Mouse (Mus musculus) layer of hippocampus, adult 11-12 months (tissue): ENCODE data around the gene Arl8a.
"Not testable (repeated sequence)": the region's sequence is repeated elsewhere in the genome, so short reads cannot be mapped to it uniquely, and the experiment has no call there.

Source experiments
- DNase-seq: peaks from one replicate; pipeline ENCODE4 v3.0.0; 2022; ENCODE audit warnings: low spot score

The Arl8a gene

DNA sequence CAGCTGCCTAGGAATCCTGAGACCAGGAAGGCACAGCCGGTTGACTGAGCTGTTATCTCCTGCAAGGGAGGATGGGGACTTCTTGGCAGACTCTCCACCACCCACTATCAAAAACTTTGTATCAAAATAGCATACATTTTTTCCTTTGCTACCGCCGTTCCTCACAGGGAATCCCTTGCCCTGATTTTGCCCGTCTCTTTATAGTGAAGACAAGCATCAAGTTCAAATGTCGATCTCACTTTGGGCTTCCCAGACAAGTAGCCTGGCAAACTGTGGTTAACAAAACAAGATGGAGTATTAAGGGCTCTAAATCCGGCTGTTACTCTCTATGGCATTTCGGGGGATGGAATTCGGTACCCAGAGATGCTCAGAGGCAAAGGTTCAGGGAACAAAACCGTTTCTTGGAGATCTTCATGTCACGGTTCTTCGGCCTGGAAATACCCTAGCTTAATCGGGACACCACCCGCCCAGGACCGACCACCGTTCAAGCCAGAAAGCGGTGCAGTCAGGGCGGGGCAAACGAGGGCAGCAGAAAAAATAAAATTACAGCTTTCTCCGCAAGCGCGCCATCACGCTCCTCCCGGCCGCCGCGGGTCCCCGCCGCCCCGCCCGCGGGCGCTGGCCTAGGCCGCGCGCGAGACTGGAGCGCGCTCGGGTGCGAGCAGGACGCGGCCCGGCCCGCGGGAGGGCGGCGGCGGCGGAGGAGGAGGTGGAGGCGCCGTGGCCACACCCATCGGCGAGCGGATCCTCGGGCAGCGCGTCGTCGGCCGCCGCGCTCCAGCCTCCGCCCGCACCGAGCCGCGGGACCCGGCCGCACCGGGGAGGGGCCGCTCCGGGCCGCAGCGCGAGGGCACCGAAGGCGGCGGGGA lies at the start of gene Arl8a:
Gene Arl8a, plus strand, starts transcription at position 748 of the 869 bp plus-strand sequence.
- peak; percentile 85 for DNase-seq

DNA sequence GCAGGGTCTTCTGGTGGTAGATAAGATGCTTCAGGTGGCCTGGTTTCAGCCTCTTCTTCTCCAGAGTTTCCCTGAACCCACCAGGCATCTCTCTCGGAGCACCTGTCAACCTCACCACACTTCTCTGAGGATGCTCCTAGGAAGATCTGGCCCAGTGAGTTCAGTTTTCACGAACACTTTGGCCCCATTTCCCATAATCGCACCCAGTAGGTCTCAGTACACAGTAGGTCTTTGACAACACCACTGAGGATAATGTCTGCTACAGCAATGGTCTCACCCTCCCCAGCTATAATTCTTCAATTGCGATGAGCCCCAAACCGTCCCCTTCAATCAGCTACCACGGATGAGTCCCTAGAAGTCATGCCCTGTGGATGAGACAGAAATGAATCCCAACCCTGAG lies 49.2 kb upstream of the Arl8a start:
- DNase-seq: no peak

DNA sequence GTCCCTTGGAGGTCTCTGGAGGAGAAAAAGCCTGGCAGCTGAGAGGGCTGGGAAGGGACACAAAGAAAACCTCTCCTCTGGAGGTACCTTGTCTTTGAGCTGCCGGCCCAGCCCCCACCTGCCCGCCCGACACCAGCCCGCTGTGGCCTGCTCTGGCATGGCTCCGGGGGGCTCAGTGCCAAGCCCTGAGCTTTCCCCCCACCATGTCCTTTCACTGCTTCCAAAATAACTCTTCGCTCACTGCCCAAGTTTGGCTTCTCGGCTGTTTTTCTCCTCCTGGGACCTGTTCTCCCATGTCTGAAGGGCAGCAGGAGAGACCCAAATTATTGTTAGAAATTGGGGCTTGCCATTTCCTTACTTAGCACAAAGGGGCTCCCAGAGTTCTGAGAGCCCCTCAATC lies 48.2 kb upstream of the Arl8a start:
- DNase-seq: no peak

DNA sequence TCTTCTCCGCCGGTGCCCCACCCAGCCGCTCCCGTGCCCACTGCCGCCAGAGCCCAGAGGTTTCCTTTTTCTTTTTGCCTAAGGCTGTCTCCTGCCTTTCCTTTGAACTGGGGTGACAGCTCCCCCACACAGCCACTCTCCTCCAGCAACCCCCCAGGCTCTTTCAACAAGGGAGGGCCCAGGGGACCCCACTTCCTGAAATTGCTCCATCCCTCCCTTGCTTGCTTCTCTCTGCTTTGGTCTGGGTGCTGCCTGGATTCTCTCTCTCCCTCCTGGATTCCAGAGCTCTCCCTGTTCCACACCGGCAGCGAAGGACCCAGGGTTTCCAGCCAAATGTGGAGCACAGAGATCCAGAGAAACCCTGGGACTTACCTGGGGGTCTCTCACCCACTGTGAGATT lies 46.2 kb upstream of the Arl8a start:
- DNase-seq: no peak

DNA sequence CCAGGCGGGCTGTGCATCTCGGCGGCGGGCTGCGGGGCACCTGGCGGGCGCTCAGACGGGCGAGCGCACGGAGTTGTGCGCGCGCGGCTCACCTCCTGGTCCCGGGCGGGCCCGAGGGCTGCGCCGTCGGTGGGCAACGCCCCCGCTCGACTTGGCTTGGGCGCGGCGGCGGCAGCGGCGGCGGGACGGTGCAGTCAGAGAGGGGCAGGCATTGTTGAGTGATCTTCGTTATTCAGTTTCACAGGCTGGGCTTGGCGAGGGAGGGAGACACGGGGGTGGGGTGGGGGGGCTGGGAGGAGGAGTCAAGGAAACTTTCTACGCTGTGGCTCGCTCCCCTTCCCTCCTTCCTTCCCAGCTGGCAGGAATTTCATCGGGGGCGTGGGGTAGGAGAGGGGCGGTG lies 41.5 kb upstream of the Arl8a start, which contains the start of gene Lgr6:
Gene Lgr6, minus strand, starts transcription at position 153 of the 400 bp plus-strand sequence.
- DNase-seq: no peak

DNA sequence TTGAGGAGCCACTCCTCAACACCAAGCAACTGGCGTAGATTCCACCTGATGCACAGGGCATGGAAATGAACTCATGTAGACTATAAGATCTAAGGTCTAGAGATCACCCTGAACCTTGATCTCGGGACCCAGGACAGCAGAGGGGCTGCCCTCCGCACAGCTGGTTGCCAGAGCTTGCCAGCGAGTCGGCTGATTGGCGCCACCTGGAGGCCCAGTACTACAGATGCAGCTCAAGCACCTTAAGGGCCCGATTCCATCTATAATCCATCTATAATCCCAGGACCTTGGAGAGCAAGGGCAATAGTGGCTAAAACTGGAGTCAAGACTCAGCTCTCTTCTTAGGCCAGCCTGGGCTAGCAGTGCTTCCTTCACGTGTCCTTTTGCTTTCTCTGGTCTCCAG lies 40.7 kb upstream of the Arl8a start:
- peak; percentile 44 for DNase-seq

DNA sequence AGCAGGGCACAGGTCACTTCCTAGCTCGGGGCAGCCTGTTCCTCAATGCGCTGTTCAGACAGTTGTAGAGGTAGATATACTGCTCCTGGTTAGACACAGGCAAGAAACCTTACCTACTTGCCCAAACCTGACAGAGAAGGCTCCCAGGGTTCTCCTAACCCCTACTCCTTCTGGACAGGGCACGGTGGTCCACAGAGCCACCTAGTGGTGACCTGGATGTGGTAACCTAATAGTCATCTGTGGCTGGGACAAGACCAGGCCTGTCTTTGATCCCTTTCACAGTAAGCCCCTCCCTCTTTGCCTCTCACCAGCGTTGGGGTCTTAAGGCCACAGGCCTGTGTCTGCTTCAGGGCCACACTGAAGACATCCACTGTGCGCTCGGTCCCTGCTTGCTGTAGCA lies 38.0 kb upstream of the Arl8a start:
- no peak for DNase-seq

DNA sequence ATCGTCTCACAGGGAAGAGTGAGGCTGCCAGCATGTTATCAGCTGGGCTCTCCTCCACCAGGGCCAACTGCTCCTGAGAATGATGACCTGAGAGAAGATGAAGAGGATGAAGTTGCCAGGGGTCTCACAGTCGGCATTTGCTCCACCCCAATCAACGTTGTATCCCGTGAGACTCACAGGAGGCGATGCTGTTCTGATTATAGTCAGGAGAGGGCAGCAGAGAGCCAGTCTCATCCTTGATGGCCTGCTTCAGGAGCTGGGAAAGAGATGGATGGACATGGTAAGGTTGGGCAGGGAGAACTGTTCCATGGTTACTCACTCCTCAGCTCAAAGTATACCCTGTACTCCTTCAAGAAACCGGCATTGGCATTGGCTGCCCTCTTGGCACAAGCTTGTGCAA lies 36.5 kb upstream of the Arl8a start:
- peak; percentile 76 for DNase-seq

DNA sequence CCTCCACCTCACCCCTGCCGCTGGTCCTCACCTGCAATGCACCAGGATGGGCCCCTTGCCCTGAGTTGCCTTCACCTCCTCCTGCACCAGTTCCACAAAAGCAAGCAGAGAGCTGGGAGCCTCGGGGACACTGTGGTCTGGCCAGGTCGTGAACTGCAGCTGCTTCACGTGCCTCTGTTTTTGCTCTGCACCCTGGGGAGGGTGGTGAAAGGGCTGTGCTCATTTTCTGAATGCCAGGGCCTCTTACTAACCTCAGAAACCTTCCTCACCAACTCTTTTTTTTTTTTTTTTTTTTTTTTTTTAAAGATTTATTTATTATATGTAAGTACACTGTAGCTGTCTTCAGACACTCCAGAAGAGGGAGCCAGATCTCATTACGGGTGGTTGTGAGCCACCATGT lies 35.4 kb upstream of the Arl8a start:
- DNase-seq: not testable (repeated sequence)

DNA sequence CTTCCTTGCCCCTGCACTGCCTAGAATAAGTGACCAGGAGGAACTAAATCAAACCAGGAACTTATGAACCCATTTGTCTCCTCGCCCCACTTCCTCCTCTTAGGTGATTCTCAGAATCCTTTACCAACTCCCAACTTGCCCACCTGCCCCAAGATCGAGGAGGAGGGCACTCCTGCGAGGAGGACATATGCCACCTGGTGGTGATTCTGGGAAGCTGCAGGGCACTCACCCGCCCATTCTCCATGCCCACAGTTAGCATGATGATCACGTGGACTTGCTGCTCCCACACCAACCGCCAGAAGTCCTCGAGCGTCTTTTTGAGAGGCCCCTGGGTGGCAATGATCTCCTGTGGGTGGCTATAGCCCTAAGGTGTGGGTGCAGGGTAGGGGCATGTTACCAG lies 34.0 kb upstream of the Arl8a start:
- DNase-seq: peak; percentile 51

DNA sequence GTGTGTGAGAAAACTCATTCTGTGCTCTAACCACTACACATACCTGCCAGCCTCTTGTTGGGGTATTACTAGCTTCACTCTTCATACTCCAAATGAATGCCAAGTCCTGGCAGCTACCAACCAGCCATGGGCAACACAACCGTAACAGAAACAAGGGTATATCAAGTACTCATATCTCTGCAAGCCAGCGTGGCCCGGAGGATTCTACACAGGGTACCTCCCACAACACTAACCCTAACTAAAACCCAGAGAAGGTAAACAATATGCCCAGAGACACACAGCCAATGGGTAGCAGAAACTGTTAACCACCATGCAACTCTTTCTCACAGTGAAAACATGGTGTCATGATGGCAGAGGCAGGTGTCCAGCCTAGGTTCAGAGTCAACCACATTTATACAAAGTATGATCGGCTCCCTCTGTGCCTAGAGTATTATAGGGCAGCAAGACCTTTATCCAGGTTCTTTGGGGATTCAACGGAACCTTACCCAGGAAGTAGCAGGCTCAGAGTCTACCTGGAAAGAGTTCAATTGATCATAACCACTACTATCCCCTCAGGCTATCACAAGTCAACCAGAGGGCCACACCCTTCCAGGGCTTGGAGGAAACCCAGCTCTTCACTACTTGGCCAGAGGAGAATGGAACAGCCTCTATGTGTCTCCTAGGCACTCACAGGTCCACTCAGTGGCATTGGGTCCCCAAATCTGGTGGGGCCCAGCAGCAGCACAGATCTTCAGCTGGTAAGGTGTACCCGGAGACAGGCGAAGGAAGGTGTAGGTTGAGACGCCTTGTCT lies 21.9 kb upstream of the Arl8a start:
- no peak for DNase-seq

DNA sequence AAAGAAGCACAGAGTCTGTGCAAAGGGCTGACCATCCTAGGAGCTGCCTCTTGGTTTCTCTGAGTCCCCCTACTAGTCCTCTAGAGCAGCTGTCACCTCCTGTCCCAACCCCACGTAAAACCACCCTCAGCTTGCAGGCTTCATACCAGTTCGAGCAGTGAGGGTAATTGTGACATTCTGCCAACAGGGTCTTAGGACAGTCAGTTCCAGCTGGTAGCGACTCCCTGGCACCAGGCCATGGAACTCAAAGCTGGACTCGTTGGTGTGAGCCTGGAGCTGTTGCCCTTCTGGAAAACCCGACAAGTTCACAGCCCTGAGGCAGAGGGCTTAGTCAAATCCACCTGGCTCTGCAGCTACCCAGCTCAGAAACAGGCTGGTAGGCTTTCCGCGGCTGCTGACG lies 20.6 kb upstream of the Arl8a start:
- DNase-seq: no peak

DNA sequence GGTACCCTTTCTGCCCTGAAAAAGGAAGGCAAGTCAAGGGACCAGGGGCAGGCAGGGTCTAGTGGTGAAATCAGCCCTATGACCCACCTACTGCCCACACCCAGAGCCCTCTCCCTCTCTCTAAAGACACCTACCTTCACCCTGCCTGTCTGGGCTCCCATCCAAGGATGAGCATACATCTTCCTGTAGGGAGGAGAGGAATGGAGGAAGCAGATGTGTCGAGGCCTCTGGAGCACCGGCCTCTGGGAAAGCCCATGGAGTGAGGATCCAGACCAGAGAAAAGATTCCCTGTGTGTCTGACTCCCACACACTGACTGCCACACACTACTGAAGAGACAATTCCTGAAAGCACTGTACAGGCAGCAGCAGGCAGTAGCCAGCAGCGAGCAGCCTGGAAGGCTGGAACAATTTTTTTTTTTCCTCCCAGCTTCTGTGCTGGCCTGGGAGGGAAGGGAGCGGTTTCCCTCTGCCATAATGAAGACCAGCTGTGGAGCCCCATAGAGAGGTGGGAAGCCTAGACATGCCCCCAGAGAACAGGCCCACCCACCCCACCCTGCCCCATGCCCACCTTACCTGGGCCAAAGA lies 20.1 kb upstream of the Arl8a start:
- DNase-seq: no peak

DNA sequence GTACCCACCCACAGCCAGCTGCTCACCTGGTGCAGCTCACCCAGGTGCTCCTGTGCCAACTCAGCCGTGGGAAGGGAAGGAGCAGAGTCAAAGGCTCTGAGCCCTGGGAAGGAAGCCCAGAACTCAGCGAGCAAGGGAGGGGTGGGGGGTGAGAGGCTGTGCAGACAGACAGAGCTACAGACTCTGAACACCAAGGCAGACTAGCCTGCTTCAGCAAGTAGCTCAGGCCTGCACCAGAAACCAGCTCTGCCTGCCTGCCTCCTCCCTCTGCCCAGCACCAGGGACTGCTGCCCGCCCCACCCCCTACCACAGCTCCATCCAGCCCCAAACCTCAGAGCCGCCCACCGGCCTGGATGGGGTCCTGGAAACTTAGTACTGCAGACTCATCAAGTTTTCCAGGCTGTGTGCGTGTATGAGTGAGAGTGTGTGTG lies 18.6 kb upstream of the Arl8a start:
- DNase-seq: no peak

DNA sequence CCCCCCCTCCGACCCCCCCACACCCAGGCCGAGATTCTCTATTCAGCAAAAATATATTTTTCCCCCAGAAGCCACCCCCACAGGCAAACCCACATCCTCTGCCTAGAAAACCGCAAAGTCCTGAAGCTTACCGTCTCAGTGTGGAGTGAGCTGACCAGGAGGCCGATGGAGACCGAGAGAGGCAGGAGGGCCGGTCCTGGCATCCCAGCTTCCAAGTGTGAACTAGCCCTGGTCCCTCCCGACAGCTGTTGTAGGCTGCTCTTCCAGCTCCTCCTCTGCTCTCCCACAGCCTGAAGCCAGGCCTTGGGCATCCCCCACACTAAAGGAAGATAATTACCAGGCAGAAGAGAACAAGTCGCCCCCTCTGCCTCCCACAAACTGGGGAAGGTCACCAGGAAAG lies 17.6 kb upstream of the Arl8a start:
- DNase-seq: no peak

DNA sequence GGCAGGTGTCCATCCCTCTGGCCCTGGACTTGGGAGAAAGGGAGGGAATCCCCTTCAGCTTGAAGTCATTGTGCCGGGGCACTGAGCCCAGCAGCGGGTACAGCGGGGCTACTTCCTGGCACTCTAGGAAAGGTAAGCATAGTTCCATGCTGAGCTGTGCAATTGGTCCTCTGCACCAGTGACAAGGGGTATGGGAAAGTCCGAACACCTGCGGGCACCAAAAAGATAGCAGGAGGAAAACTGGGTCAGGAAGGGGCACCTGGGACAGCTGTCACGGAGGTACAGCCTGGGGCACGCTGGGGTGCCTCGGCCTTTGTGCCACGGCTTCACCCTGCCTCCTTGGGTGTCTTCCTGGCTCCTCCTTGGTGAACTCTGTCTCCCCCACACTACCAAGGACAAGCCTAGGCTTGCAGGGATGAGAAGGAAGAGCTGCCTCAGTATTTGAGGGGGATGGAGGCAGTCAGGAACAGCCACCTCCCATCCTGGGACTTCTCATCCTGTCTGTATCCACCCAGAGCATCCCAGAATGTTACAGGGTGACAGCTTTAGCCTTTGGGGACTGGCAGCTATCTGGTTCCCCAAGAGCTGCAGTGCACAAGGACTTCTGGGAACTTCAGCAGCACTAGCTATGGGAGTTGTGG lies 17.0 kb upstream of the Arl8a start:
- no peak for DNase-seq

DNA sequence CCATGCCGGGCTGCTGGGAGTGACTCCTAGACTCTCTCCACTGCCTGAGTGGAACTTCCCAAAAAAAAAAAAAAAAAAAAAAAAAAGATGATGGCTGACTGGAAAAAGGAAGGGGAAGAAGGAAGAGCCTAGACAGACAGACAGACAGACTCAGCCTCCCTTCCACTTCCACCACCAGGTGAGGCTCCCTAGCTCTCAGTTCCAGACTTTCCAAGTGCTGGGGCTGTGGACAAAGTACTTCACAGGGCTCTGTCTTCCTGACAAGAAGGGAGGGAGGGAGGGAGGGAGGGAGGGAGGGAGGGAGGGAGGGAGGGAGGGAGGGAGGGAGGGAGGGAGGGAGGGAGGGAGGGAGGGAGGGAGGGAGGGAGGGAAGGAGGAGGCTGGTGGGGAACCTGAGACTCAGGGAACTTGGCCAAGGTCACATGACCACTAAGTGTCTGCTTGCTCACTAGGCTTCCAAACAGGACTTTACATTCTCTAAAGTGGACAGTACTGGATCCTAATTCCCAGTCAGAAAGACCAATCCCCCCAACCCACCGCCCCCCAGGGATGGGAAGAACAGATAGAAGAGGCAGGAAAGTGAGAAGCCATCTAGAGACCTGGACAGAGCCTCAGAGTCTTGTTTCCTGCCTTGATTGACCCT lies 16.1 kb upstream of the Arl8a start:
- DNase-seq: no peak

DNA sequence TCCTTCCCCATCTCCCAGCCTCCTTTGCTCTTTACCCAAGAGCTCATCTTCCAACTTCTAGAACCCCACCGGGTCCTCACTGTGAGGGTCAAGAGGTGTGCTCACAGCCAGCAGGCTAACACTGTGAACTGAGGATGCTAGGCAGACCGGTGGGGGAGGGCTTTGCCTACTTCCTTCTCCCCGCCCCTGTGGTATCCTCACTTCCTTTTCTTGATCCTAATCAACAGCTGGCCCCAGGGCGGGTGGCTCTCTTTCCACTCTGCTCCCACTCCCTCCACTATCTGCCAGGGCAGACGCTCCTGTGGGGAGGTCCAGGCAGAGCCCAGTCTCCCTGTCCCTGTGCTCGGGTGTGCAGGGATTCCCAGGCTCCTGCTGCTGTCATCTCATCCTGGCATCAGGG lies 15.6 kb upstream of the Arl8a start:
- no peak for DNase-seq

DNA sequence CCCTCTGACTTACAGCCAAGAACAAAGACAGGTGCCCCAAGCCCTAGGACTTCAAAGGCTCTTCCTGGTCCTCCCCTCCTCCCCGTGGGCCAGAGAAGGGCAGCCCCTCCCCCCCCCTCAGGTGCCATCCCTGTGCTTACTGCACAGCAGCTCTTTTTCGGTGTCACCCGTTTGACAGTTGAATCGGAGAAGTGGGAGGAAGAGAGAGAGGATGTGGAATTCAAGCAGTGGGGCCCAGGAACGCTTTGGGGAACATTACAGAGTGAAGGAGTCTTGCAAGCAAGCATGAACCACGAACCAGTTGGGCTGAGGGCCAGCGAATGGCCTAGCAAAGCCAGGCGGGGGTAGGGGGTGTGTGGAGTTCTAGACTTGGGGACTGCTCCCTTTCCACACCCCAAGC lies 15.1 kb upstream of the Arl8a start:
- no peak for DNase-seq

DNA sequence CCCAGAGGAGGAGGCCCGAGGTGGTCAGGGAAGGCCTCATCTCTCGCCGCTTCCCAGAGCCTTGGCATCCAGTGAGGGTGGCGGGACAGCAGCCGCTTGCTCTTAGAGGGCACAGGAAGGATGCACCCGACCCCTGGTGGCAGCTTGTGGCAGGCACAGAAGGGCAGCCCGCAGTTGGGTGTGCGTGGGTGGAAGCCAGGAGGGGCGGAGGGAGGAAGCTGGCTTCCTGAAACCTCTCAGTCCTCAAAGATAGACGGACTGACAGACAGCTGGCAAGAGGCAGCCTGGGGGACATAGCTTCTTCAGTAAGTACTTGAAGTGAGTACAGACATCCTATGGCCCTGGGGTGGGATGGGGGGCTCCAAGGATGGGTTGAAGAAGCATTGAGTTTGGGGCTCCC lies 14.2 kb upstream of the Arl8a start, which contains the start of gene Ptpn7:
Gene Ptpn7, plus strand, starts transcription at position 228 of the 400 bp plus-strand sequence.
- peak; percentile 74 for DNase-seq

DNA sequence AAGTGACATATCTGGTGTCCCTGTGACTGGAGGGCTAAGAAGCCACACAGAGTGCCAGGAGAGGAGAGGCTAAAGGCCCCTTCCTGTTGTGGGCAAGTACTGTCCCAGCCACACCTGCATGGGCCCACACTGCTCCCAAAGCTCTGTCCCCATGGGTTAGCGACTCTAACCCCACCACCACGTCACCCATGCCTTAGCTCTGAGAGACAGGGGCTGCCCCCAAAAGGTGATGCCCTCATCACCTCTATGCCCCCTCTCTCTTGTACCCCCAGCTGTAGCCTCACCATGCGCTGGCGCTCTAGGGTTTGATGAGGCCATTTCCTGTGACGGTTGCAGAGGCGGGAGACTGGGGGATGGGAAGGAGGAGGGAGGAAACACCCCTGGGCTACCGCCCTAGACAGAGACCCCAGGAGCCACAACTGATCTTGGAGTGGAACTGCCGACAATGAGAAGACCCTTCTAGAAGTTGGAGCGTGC lies 13.7 kb upstream of the Arl8a start:
- DNase-seq: no peak
